Mouse (Mus musculus): ENCODE measurements at regions not wholly inside any gene's neighbourhood (a gene's known extent, or its start where the extent isn't known, plus 50 kb on each side); places are given as distances from the start of the nearest gene placed in this dataset.

GRCm38 (mm10) chr3:101173954-101174353, 63.9 kb upstream of the Ptgfrn start:
- no peaks in the 10 kb centered on the region for H3K4me1 ChIP-seq (replicated peaks; ENCODE audit: control insufficient read depth, insufficient read depth, low read length)
- H3K4me3 ChIP-seq (ENCODE audit: control insufficient read depth, insufficient read depth, low read length): no peak overlapping the region
- H3K36me3 ChIP-seq (ENCODE audit: control insufficient read depth, insufficient read depth, low read length): no peaks in the 10 kb centered on the region
- whole genome bisulfite sequencing: 93% methylated on average over 6 of the region's 6 CpGs
- H3K27ac ChIP-seq (ENCODE audit: control insufficient read depth, insufficient read depth, low read length): no peak overlapping the region
- DNase-seq: no peak
- no peak for TF ChIP-seq CTCF (IDR thresholded peaks at IDR 0.05; ENCODE audit: borderline replicate concordance, control insufficient read depth, extremely low read depth, insufficient read depth, low read length, poor library complexity)
- TF ChIP-seq POLR2A (IDR thresholded peaks at IDR 0.05; ENCODE audit: control insufficient read depth, extremely low read depth, insufficient read depth, low read length, poor library complexity): no peak
- no peaks in the 10 kb centered on the region for H3K27me3 ChIP-seq (ENCODE audit: control insufficient read depth, insufficient read depth, low read length)

GRCm38 (mm10) chr3:101170037-101171019, 60.2 kb upstream of the Ptgfrn start:
- Histone ChIP-seq H3K27ac (ENCODE audit: control insufficient read depth, insufficient read depth, low read length) (no peak overlapping the region), H3K36me3 (ENCODE audit: control insufficient read depth, insufficient read depth, low read length) (no peaks in the 10 kb centered on the region), H3K4me1 (replicated peaks; ENCODE audit: control insufficient read depth, insufficient read depth, low read length) (no peaks in the 10 kb centered on the region), H3K27me3 (ENCODE audit: control insufficient read depth, insufficient read depth, low read length) (no peaks in the 10 kb centered on the region), H3K4me3 (ENCODE audit: control insufficient read depth, insufficient read depth, low read length) (no peak overlapping the region)
- TF ChIP-seq CTCF (IDR thresholded peaks at IDR 0.05; ENCODE audit: borderline replicate concordance, control insufficient read depth, extremely low read depth, insufficient read depth, low read length, poor library complexity) (no peak), POLR2A (IDR thresholded peaks at IDR 0.05; ENCODE audit: control insufficient read depth, extremely low read depth, insufficient read depth, low read length, poor library complexity) (no peak)
- no peak for DNase-seq
- 93% methylated on average over 15 of the region's 15 CpGs for WGBS

- no peak overlapping the region for H3K27ac ChIP-seq (ENCODE audit: control insufficient read depth, insufficient read depth, low read length)
- H3K4me3 ChIP-seq (ENCODE audit: control insufficient read depth, insufficient read depth, low read length): no peak overlapping the region
- no peaks in the 10 kb centered on the region for H3K4me1 ChIP-seq (replicated peaks; ENCODE audit: control insufficient read depth, insufficient read depth, low read length)
- H3K36me3 ChIP-seq (ENCODE audit: control insufficient read depth, insufficient read depth, low read length): no peaks in the 10 kb centered on the region
- no peaks in the 10 kb centered on the region for H3K27me3 ChIP-seq (ENCODE audit: control insufficient read depth, insufficient read depth, low read length)
- TF ChIP-seq CTCF (IDR thresholded peaks at IDR 0.05; ENCODE audit: borderline replicate concordance, control insufficient read depth, extremely low read depth, insufficient read depth, low read length, poor library complexity) (no peak), POLR2A (IDR thresholded peaks at IDR 0.05; ENCODE audit: control insufficient read depth, extremely low read depth, insufficient read depth, low read length, poor library complexity) (no peak)
- 76% methylated on average over 1 of the region's 1 CpGs for WGBS
- DNase-seq: no peak
Measured at GRCm38 (mm10) chr3:101167026-101167425, 56.9 kb upstream of the Ptgfrn start.

GRCm38 (mm10) chr3:101166580-101166979, 56.5 kb upstream of the Ptgfrn start:
- H3K4me3 ChIP-seq (ENCODE audit: control insufficient read depth, insufficient read depth, low read length): no peak overlapping the region
- whole genome bisulfite sequencing: 92% methylated on average over 7 of the region's 7 CpGs
- no peaks in the 10 kb centered on the region for H3K27me3 ChIP-seq (ENCODE audit: control insufficient read depth, insufficient read depth, low read length)
- no peak for DNase-seq
- no peak overlapping the region for H3K27ac ChIP-seq (ENCODE audit: control insufficient read depth, insufficient read depth, low read length)
- H3K36me3 ChIP-seq (ENCODE audit: control insufficient read depth, insufficient read depth, low read length): no peaks in the 10 kb centered on the region
- TF ChIP-seq POLR2A (IDR thresholded peaks at IDR 0.05; ENCODE audit: control insufficient read depth, extremely low read depth, insufficient read depth, low read length, poor library complexity) (no peak), CTCF (IDR thresholded peaks at IDR 0.05; ENCODE audit: borderline replicate concordance, control insufficient read depth, extremely low read depth, insufficient read depth, low read length, poor library complexity) (no peak)
- no peaks in the 10 kb centered on the region for H3K4me1 ChIP-seq (replicated peaks; ENCODE audit: control insufficient read depth, insufficient read depth, low read length)

GRCm38 (mm10) chr3:101165261-101165660, 55.2 kb upstream of the Ptgfrn start:
- Histone ChIP-seq H3K36me3 (ENCODE audit: control insufficient read depth, insufficient read depth, low read length) (no peaks in the 10 kb centered on the region), H3K27ac (ENCODE audit: control insufficient read depth, insufficient read depth, low read length) (no peak overlapping the region), H3K4me3 (ENCODE audit: control insufficient read depth, insufficient read depth, low read length) (no peak overlapping the region), H3K27me3 (ENCODE audit: control insufficient read depth, insufficient read depth, low read length) (no peaks in the 10 kb centered on the region), H3K4me1 (replicated peaks; ENCODE audit: control insufficient read depth, insufficient read depth, low read length) (no peaks in the 10 kb centered on the region)
- 88% methylated on average over 6 of the region's 6 CpGs for WGBS
- TF ChIP-seq CTCF (IDR thresholded peaks at IDR 0.05; ENCODE audit: borderline replicate concordance, control insufficient read depth, extremely low read depth, insufficient read depth, low read length, poor library complexity) (no peak), POLR2A (IDR thresholded peaks at IDR 0.05; ENCODE audit: control insufficient read depth, extremely low read depth, insufficient read depth, low read length, poor library complexity) (no peak)
- DNase-seq: no peak

GRCm38 (mm10) chr3:101164771-101165170, 54.7 kb upstream of the Ptgfrn start:
- no peaks in the 10 kb centered on the region for H3K27me3 ChIP-seq (ENCODE audit: control insufficient read depth, insufficient read depth, low read length)
- 86% methylated on average over 5 of the region's 5 CpGs for WGBS
- no peak for TF ChIP-seq POLR2A (IDR thresholded peaks at IDR 0.05; ENCODE audit: control insufficient read depth, extremely low read depth, insufficient read depth, low read length, poor library complexity)
- TF ChIP-seq CTCF (IDR thresholded peaks at IDR 0.05; ENCODE audit: borderline replicate concordance, control insufficient read depth, extremely low read depth, insufficient read depth, low read length, poor library complexity): no peak
- DNase-seq: no peak
- no peaks in the 10 kb centered on the region for H3K4me1 ChIP-seq (replicated peaks; ENCODE audit: control insufficient read depth, insufficient read depth, low read length)
- no peak overlapping the region for H3K27ac ChIP-seq (ENCODE audit: control insufficient read depth, insufficient read depth, low read length)
- no peaks in the 10 kb centered on the region for H3K36me3 ChIP-seq (ENCODE audit: control insufficient read depth, insufficient read depth, low read length)
- H3K4me3 ChIP-seq (ENCODE audit: control insufficient read depth, insufficient read depth, low read length): no peak overlapping the region
